ENCODE assay signal across 9 mouse cellular contexts in genomic region chr4:106841856-106842255, GRCm38 (mm10). TPM values are rescaled to one million over a fixed set of nuclear protein-coding genes. Genes with fewer than 3 reads are reported as not detected.
DNase-seq lines count a peak whose midpoint lies in the region; ATAC-seq and TF ChIP-seq lines count a peak whose summit lies in the region.
"Had no signal": no experiment of that assay in that cellular context is flagged by ENCODE, and none has a peak within 500 bp of the region (broad histone marks: within the 10 kb centered on the region; RNA-seq: fewer than 3 reads in every experiment).

No protein-coding gene starts in this region.

- H3K9ac ChIP-seq in hindbrain, embryonic 13.5 days, result no peak overlapping the region
- no peak overlapping the region for H3K9ac ChIP-seq in hindbrain, postnatal 0 days (replicated peaks; ENCODE audit: low read length)
- H3K9ac ChIP-seq in neural tube, embryonic 14.5 days (replicated peaks; ENCODE audit: low read depth, low read length), result no peak overlapping the region

- H3K4me3 ChIP-seq in hindbrain, embryonic 13.5 days, result no peak overlapping the region
- no peak overlapping the region for H3K4me3 ChIP-seq in hindbrain, postnatal 0 days (ENCODE audit: low read length)
- H3K4me3 ChIP-seq in E14TG2a.4 (replicated peaks; ENCODE audit: low read length), result peak overlapping the region; percentile 84; the same call in 1 of the 2 replicates
- H3K4me3 ChIP-seq in embryonic fibroblast, embryonic 13.5 days (ENCODE audit: insufficient read depth, low read length), result no peak overlapping the region
- H3K4me3 ChIP-seq in neural tube, embryonic 14.5 days (ENCODE audit: low read depth, low read length), result no peak overlapping the region

- H3K4me2 ChIP-seq in hindbrain, embryonic 13.5 days, result 0 out of 2 replicates have a peak overlapping the region, but pooled peaks have one; percentile 100
- no peak overlapping the region for H3K4me2 ChIP-seq in hindbrain, postnatal 0 days (ENCODE audit: low read depth, low read length)
- no peak overlapping the region for H3K4me2 ChIP-seq in neural tube, embryonic 14.5 days (ENCODE audit: low read depth, low read length)

- H3K27ac ChIP-seq in hindbrain, embryonic 13.5 days, result peak overlapping the region; percentile 100; the same call in 1 of the 2 replicates
- H3K27ac ChIP-seq in hindbrain, postnatal 0 days, result no peak overlapping the region
- peak overlapping the region; percentile 46 for H3K27ac ChIP-seq in embryonic fibroblast, embryonic 13.5 days (ENCODE audit: insufficient read depth, low read length)
- peak overlapping the region; percentile 46; the same call in 1 of the 2 replicates for H3K27ac ChIP-seq in neural tube, embryonic 14.5 days (ENCODE audit: low read depth, low read length)

- DNase-seq in hindbrain, postnatal 0 days (ENCODE audit: low spot score), result no peak
- no peak for DNase-seq in c-Kit-positive CD71-positive TER-119-positive erythroid progenitor cells, embryonic 14.5 days (ENCODE audit: low spot score)
- no peak for DNase-seq in lung, postnatal 25 days (ENCODE audit: low spot score)
- DNase-seq: kidney, adult 2 months had no signal

- no peaks in the 10 kb centered on the region for H3K27me3 ChIP-seq in hindbrain, embryonic 13.5 days
- H3K27me3 ChIP-seq in hindbrain, postnatal 0 days (ENCODE audit: insufficient read depth, low read length), result no peaks in the 10 kb centered on the region
- 0 out of 2 replicates have a peak, but pooled peaks cover under 1% of the 10 kb centered on the region for H3K27me3 ChIP-seq in E14TG2a.4 (ENCODE audit: insufficient read depth, low read length)
- no peaks in the 10 kb centered on the region for H3K27me3 ChIP-seq in neural tube, embryonic 14.5 days (ENCODE audit: control insufficient read depth, insufficient read depth, low read length)

- no peak for TF ChIP-seq POLR2A in embryonic fibroblast, embryonic 13.5 days (IDR thresholded peaks at IDR 0.05; ENCODE audit: low read depth, low read length)

- peaks cover 53% of the 10 kb centered on the region for H3K4me1 ChIP-seq in hindbrain, embryonic 13.5 days (replicated peaks)
- peaks cover 30% of the 10 kb centered on the region for H3K4me1 ChIP-seq in hindbrain, postnatal 0 days (ENCODE audit: insufficient read depth, low read length)
- peaks cover 71% of the 10 kb centered on the region for H3K4me1 ChIP-seq in E14TG2a.4 (replicated peaks; ENCODE audit: low read depth, low read length)
- peaks cover 12% of the 10 kb centered on the region for H3K4me1 ChIP-seq in embryonic fibroblast, embryonic 13.5 days (ENCODE audit: control insufficient read depth, insufficient read depth, low read length)
- peaks cover 27% of the 10 kb centered on the region for H3K4me1 ChIP-seq in neural tube, embryonic 14.5 days (ENCODE audit: control insufficient read depth, insufficient read depth, low read length)

- H3K9me3 ChIP-seq in hindbrain, embryonic 13.5 days, result no peaks in the 10 kb centered on the region
- H3K9me3 ChIP-seq in hindbrain, postnatal 0 days (ENCODE audit: low read length), result no peaks in the 10 kb centered on the region
- no peaks in the 10 kb centered on the region for H3K9me3 ChIP-seq in E14TG2a.4 (ENCODE audit: low read length)
- H3K9me3 ChIP-seq in neural tube, embryonic 14.5 days (ENCODE audit: control insufficient read depth, low read length), result no peaks in the 10 kb centered on the region

- 71% methylated on average over 7 of the region's 7 CpGs for WGBS in hindbrain, embryonic 13.5 days
- WGBS in hindbrain, postnatal 0 days, result 59% methylated on average over 7 of the region's 7 CpGs
- WGBS in neural tube, embryonic 14.5 days, result 67% methylated on average over 7 of the region's 7 CpGs

- no peak for ATAC-seq in hindbrain, embryonic 13.5 days (ENCODE audit: low FRiP score)
- no peak for ATAC-seq in hindbrain, postnatal 0 days
- no peak for ATAC-seq in neural tube, embryonic 14.5 days (ENCODE audit: low read depth)
- no peak for ATAC-seq in cerebellum, adult (ENCODE audit: insufficient number of reproducible peaks, low FRiP score, low TSS enrichment)

- H3K36me3 ChIP-seq in hindbrain, embryonic 13.5 days, result no peaks in the 10 kb centered on the region
- H3K36me3 ChIP-seq in hindbrain, postnatal 0 days (ENCODE audit: insufficient read depth, low read length), result no peaks in the 10 kb centered on the region
- peaks cover 6% of the 10 kb centered on the region for H3K36me3 ChIP-seq in E14TG2a.4 (ENCODE audit: insufficient read depth, low read length)
- no peaks in the 10 kb centered on the region for H3K36me3 ChIP-seq in neural tube, embryonic 14.5 days (ENCODE audit: control insufficient read depth, insufficient read depth, low read length)

- TF ChIP-seq CTCF in hindbrain, postnatal 0 days (IDR thresholded peaks at IDR 0.05; ENCODE audit: low read depth), result no peak
- TF ChIP-seq CTCF in E14TG2a.4 (conservative IDR thresholded peaks at IDR 0.05; ENCODE audit: low read length), result no peak
- no peak for TF ChIP-seq CTCF in embryonic fibroblast, embryonic 13.5 days (IDR thresholded peaks at IDR 0.05; ENCODE audit: borderline replicate concordance, insufficient read depth, low read length)

RNA-seq across cellular contexts. Expression of gene Acot11, which starts 37.1 kb away (rescaled TPM):
- polyA plus RNA-seq in hindbrain, embryonic 13.5 days (2015; fragmentation: Nextera tagmentation; extraction: Ambion mirVana), result 1.3 and 1.5 TPM in 2 replicates
- total RNA-seq in hindbrain, postnatal 0 days (2014; rRNA removed), result 11.1 and 12.2 TPM in 2 replicates
- polyA plus RNA-seq in hindbrain, postnatal 0 days (2015; fragmentation: Nextera tagmentation; extraction: Ambion mirVana), result 2.0 and 2.7 TPM in 2 replicates
- polyA plus RNA-seq in embryonic fibroblast, embryonic 13.5 days (2011; ENCODE audit: insufficient read length, low read depth, missing spikeins), result 3.9 and 4.8 TPM in 2 replicates
- polyA plus RNA-seq in neural tube, embryonic 14.5 days (2014; fragmentation: Nextera tagmentation; extraction: Ambion mirVana), result 1.4 and 1.9 TPM in 2 replicates
